Comparison of ENCODE assay signal across 9 mouse cellular contexts in the genomic region with DNA sequence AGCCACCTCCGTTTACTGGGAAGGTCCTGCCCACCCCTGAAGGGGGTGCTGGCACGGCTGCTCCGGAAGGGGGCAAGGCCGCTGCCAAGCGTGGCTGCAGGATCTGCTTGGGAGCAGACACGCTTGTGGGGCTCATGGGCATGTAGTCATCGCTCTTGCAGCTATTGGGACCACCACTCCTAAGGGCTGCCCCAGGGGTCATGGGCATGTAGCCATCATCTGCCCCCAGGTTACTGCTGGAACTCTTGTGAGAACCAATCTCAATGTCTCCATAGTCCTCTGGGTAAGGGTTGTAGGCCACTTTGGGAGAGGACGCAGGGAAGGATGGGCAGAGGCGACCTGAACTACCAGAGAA. TPM values are rescaled to one million over a fixed set of nuclear protein-coding genes. Genes with fewer than 3 reads are reported as not detected.
DNase-seq lines count a peak whose midpoint lies in the region; ATAC-seq and TF ChIP-seq lines count a peak whose summit lies in the region.
"Had no signal": no experiment of that assay in that cellular context is flagged by ENCODE, and none has a peak within 500 bp of the region (broad histone marks: within the 10 kb centered on the region; RNA-seq: fewer than 3 reads in every experiment).

No protein-coding gene starts in this region.

- 85% methylated on average over 9 of the region's 9 CpGs for WGBS in forebrain, embryonic 12.5 days
- WGBS in liver, embryonic 11.5 days = 88% methylated on average over 9 of the region's 9 CpGs

- H3K9me3 ChIP-seq in ES-Bruce4 (replicated peaks; ENCODE audit: control insufficient read depth, insufficient read depth, low read length, poor library complexity, severe bottlenecking) = no peaks in the 10 kb centered on the region
- H3K9me3 ChIP-seq in forebrain, embryonic 12.5 days = no peaks in the 10 kb centered on the region
- H3K9me3 ChIP-seq in liver, embryonic 11.5 days (ENCODE audit: control insufficient read depth, low read length) = no peaks in the 10 kb centered on the region

- TF ChIP-seq CTCF in gastrocnemius, adult 2 months (IDR thresholded peaks at IDR 0.05) = no peak
- TF ChIP-seq CTCF in ES-Bruce4 (IDR thresholded peaks at IDR 0.05; ENCODE audit: low read depth, low read length) = no peak

- intact Hi-C loops in gastrocnemius, adult 2 months (cut with DNase I) = loop anchor here (2.0 to 5.0 kb wide), 5 partner anchors 84 to 567 kb away; no protein-coding TSS in a partner anchor

- peak; percentile 35 for DNase-seq in gastrocnemius, adult 2 months
- DNase-seq in gastrocnemius, adult 18-20 months (ENCODE audit: low spot score) = no peak
- no peak for DNase-seq in liver, embryonic 11.5 days (ENCODE audit: low spot score)
- DNase-seq in layer of hippocampus, adult 18-20 months (ENCODE audit: low spot score in 2 of 2) = no peak

- H3K36me3 ChIP-seq in ES-Bruce4 (ENCODE audit: control insufficient read depth, insufficient read depth, low read length, poor library complexity, severe bottlenecking) = no peaks in the 10 kb centered on the region; the same call in 1 of the 2 replicates
- H3K36me3 ChIP-seq in forebrain, embryonic 12.5 days (replicated peaks) = 0 out of 2 replicates have a peak, but pooled peaks cover 12% of the 10 kb centered on the region
- H3K36me3 ChIP-seq in liver, embryonic 11.5 days (ENCODE audit: control insufficient read depth, insufficient read depth, low read length) = peaks cover 5% of the 10 kb centered on the region; the same call in 1 of the 2 replicates

- no peaks in the 10 kb centered on the region for H3K27me3 ChIP-seq in ES-Bruce4 (ENCODE audit: control insufficient read depth, insufficient read depth, low read length, poor library complexity, severe bottlenecking)
- H3K27me3 ChIP-seq in forebrain, embryonic 12.5 days = peaks cover 21% of the 10 kb centered on the region; the same call in 1 of the 2 replicates
- H3K27me3 ChIP-seq in liver, embryonic 11.5 days (replicated peaks; ENCODE audit: control insufficient read depth, insufficient read depth, low read length) = peaks cover 2% of the 10 kb centered on the region; the same call in 1 of the 2 replicates
- H3K27me3 ChIP-seq: CH12.LX had no signal

- peaks cover 1% of the 10 kb centered on the region for H3K4me1 ChIP-seq in ES-Bruce4 (ENCODE audit: control insufficient read depth, insufficient read depth, low read length)
- H3K4me1 ChIP-seq in forebrain, embryonic 12.5 days = peaks cover 78% of the 10 kb centered on the region
- H3K4me1 ChIP-seq in liver, embryonic 11.5 days (replicated peaks; ENCODE audit: control insufficient read depth, insufficient read depth, low read length) = peaks cover 56% of the 10 kb centered on the region

- TF ChIP-seq EP300 in ES-Bruce4 (IDR thresholded peaks at IDR 0.05; ENCODE audit: insufficient read depth, low read depth, low read length) = no peak

- TF ChIP-seq POLR2A in ES-Bruce4 (IDR thresholded peaks at IDR 0.05; ENCODE audit: insufficient read depth, low read length) = no peak

- H3K4me3 ChIP-seq in gastrocnemius, adult 2 months = peak overlapping the region; percentile 96
- peak overlapping the region; percentile 61 for H3K4me3 ChIP-seq in ES-Bruce4 (ENCODE audit: low read depth, low read length)
- H3K4me3 ChIP-seq in forebrain, embryonic 12.5 days (replicated peaks) = peak overlapping the region; percentile 83
- H3K4me3 ChIP-seq in liver, embryonic 11.5 days (ENCODE audit: low read depth, low read length) = peak overlapping the region; percentile 85

- peak overlapping the region; percentile 100 for H3K27ac ChIP-seq in gastrocnemius, adult 2 months
- H3K27ac ChIP-seq in ES-Bruce4 (ENCODE audit: insufficient read depth, low read length) = no peak overlapping the region
- H3K27ac ChIP-seq in forebrain, embryonic 12.5 days = no peak overlapping the region
- H3K27ac ChIP-seq in liver, embryonic 11.5 days (ENCODE audit: low read depth, low read length) = peak overlapping the region; percentile 97

- no peak for ATAC-seq in forebrain, embryonic 12.5 days (ENCODE audit: low FRiP score)
- ATAC-seq in liver, embryonic 11.5 days (replicated peaks; ENCODE audit: low FRiP score) = no peak
- ATAC-seq in erythroid progenitor cell, adult 5-6 weeks (replicated peaks; ENCODE audit: low FRiP score, poor library complexity, severe bottlenecking) = no peak
- no peak for ATAC-seq in inflammation-experienced regulatory T-cells, adult 6 months

- peak overlapping the region; percentile 90 for H3K9ac ChIP-seq in ES-Bruce4 (ENCODE audit: low read depth, poor library complexity, severe bottlenecking)
- H3K9ac ChIP-seq in forebrain, embryonic 12.5 days = peak overlapping the region; percentile 92
- peak overlapping the region; percentile 92 for H3K9ac ChIP-seq in liver, embryonic 11.5 days (ENCODE audit: low read depth, low read length)

- H3K4me2 ChIP-seq in forebrain, embryonic 12.5 days = peak overlapping the region; percentile 93
- peak overlapping the region; percentile 84 for H3K4me2 ChIP-seq in liver, embryonic 11.5 days

RNA-seq across cellular contexts. Expression of a gene that starts 2.0 kb away (rescaled TPM):
- total RNA-seq in gastrocnemius, adult 2 months (2021) = 10 to 100 TPM; 28.2 to 44.8 TPM
- total RNA-seq in gastrocnemius, adult 18-20 months (2021) = 10 to 100 TPM; 17.4 to 73.1 TPM
- 72.3 and 77.4 TPM in 2 replicates for polyA plus RNA-seq in ES-Bruce4 (2011; ENCODE audit: insufficient read depth, insufficient read length, low read depth, missing spikeins)
- 5.0 and 6.5 TPM in 2 replicates for polyA plus RNA-seq in forebrain, embryonic 12.5 days (2016; fragmentation: Nextera tagmentation; extraction: Ambion mirVana)
- polyA plus RNA-seq in liver, embryonic 11.5 days (2014; fragmentation: Nextera tagmentation; extraction: Ambion mirVana) = 8.3 and 8.9 TPM in 2 replicates
- 13.4 and 14.1 TPM in 2 replicates for total RNA-seq in erythroid progenitor cell, adult 5-6 weeks (2015; ENCODE audit: low replicate concordance)
- 6.8 and 9.2 TPM in 2 replicates for total RNA-seq in erythroid progenitor cell, adult 5-6 weeks (2017; ENCODE audit: low replicate concordance)
- under 1 TPM in 2 of 3 experiments, not detected in 1; 0.72 to 0.73 TPM for polyA plus RNA-seq in inflammation-experienced regulatory T-cells, adult 6 months (2017; shearing (Covaris generic))
- total RNA-seq in layer of hippocampus, adult 18-20 months (2021) = 10 to 100 TPM; 80.4 to 85.0 TPM

Comparison
In these comparisons a context has a peak if more than half of its experiments do, and no peak if none do; other contexts are left out.
1. H3K27ac ChIP-seq: peak in gastrocnemius, adult 2 months (single experiment) and liver, embryonic 11.5 days (single experiment); none in ES-Bruce4 (single experiment) and forebrain, embryonic 12.5 days (single experiment).
2. Peak in every context shown above with its lines, with median percentiles within 50 percentile points of each other: H3K4me3 ChIP-seq and H3K9ac ChIP-seq.